Mouse (Mus musculus) kidney, embryonic 15.5 days (tissue): ENCODE measurements at regions not wholly inside any gene's neighbourhood (a gene's known extent, or its start where the extent isn't known, plus 50 kb on each side); places are given as distances from the start of the nearest gene placed in this dataset.

Experiments used
- ATAC-seq: fragments of 200-750 bp; cut with Nextera tagmentation; replicated peaks from 2 replicates; pipeline ENCODE4 v1.8.0; 2017; ENCODE audit warnings: moderate TSS enrichment; ENCODE audit not compliant: low FRiP score
- H3K27ac ChIP-seq: fragments of 300-500 bp; sonication (generic); 2 replicates; pipeline ENCODE4 v1.5.1; 2015; ENCODE audit warnings: mild to moderate bottlenecking, inconsistent platforms
- H3K27me3 ChIP-seq: fragments of 300-500 bp; sonication (generic); 2 replicates; pipeline ENCODE4 v1.6.1; 2015; ENCODE audit warnings: inconsistent platforms
- H3K36me3 ChIP-seq: fragments of 300-500 bp; sonication (generic); 2 replicates; pipeline ENCODE4 v1.6.1; 2015; ENCODE audit warnings: inconsistent platforms
- H3K4me1 ChIP-seq: fragments of 300-500 bp; sonication (generic); 2 replicates; pipeline ENCODE4 v1.6.1; 2015; ENCODE audit warnings: inconsistent platforms
- H3K4me2 ChIP-seq: fragments of 300-500 bp; sonication (generic); 2 replicates; pipeline ENCODE4 v1.6.1; 2015; ENCODE audit warnings: moderate library complexity, mild to moderate bottlenecking, inconsistent platforms
- H3K4me3 ChIP-seq: fragments of 300-500 bp; sonication (generic); replicated peaks from 2 replicates; pipeline ENCODE4 v1.5.1; 2015; ENCODE audit warnings: mild to moderate bottlenecking, inconsistent platforms
- H3K9ac ChIP-seq: fragments of 300-500 bp; sonication (generic); 2 replicates; pipeline ENCODE4 v1.6.1; 2015; ENCODE audit warnings: mild to moderate bottlenecking, inconsistent platforms
- H3K9me3 ChIP-seq: fragments of 300-500 bp; sonication (generic); replicated peaks from 2 replicates; pipeline ENCODE4 v1.6.1; 2016; ENCODE audit warnings: inconsistent platforms
- WGBS: fragments of 180-500 bp; shearing (Covaris S2); methylation state at CpG from one replicate; pipeline ENCODE4 v1.1.7; 2015; ENCODE audit warnings: mixed read lengths; 5-methylcytosine and 5-hydroxymethylcytosine counted together

- Histone ChIP-seq H3K4me2 (no peak overlapping the region), H3K9ac (no peak overlapping the region), H3K27ac (no peak overlapping the region), H3K27me3 (0 out of 2 replicates have a peak, but pooled peaks cover 4% of the 10 kb centered on the region), H3K9me3 (no peaks in the 10 kb centered on the region), H3K4me3 (no peak overlapping the region), H3K36me3 (no peaks in the 10 kb centered on the region), H3K4me1 (peaks cover 2% of the 10 kb centered on the region; the same call in 1 of the 2 replicates)
- ATAC-seq, result no peak
- WGBS, result 97% methylated on average over 1 of the region's 1 CpGs
Measured at GRCm38 (mm10) chr9:60931290-60931689, 136.9 kb downstream of the Uaca start.

- 81% methylated on average over 9 of the region's 9 CpGs for WGBS
- ATAC-seq, result no peak
- H3K36me3 ChIP-seq, result no peaks in the 10 kb centered on the region
- H3K9me3 ChIP-seq, result no peaks in the 10 kb centered on the region; the same call in 1 of the 2 replicates
- H3K9ac ChIP-seq, result no peak overlapping the region
- no peak overlapping the region for H3K4me2 ChIP-seq
- peaks cover 14% of the 10 kb centered on the region for H3K4me1 ChIP-seq
- H3K27ac ChIP-seq, result no peak overlapping the region
- peaks cover 23% of the 10 kb centered on the region for H3K27me3 ChIP-seq
- H3K4me3 ChIP-seq, result no peak overlapping the region
Measured at GRCm38 (mm10) chr9:60936937-60937336, 142.6 kb downstream of the Uaca start.

- H3K9ac ChIP-seq, result no peak overlapping the region
- H3K4me1 ChIP-seq, result peaks cover 14% of the 10 kb centered on the region
- no peaks in the 10 kb centered on the region; the same call in 1 of the 2 replicates for H3K9me3 ChIP-seq
- peaks cover 48% of the 10 kb centered on the region for H3K27me3 ChIP-seq
- ATAC-seq, result peak; percentile 92
- H3K27ac ChIP-seq, result peak overlapping the region; percentile 13; the same call in 1 of the 2 replicates
- no peak overlapping the region for H3K4me3 ChIP-seq
- WGBS, result 21% methylated on average over 18 of the region's 18 CpGs
- peak overlapping the region; percentile 41 for H3K4me2 ChIP-seq
- H3K36me3 ChIP-seq, result no peaks in the 10 kb centered on the region
Measured at GRCm38 (mm10) chr9:60939858-60940804, 145.8 kb downstream of the Uaca start.

- H3K36me3 ChIP-seq, result no peaks in the 10 kb centered on the region
- peaks cover 32% of the 10 kb centered on the region for H3K4me1 ChIP-seq
- peaks cover 75% of the 10 kb centered on the region for H3K27me3 ChIP-seq
- H3K9me3 ChIP-seq, result no peaks in the 10 kb centered on the region
- H3K27ac ChIP-seq, result no peak overlapping the region
- no peak overlapping the region for H3K4me3 ChIP-seq
- ATAC-seq, result no peak
- 37% methylated on average over 15 of the region's 15 CpGs for WGBS
- H3K4me2 ChIP-seq, result no peak overlapping the region
- no peak overlapping the region for H3K9ac ChIP-seq
Measured at GRCm38 (mm10) chr9:60947363-60947762, 153.0 kb downstream of the Uaca start.

GRCm38 (mm10) chr9:60948531-60949070 is 154.3 kb downstream of the Uaca start:
- H3K4me3 ChIP-seq, result no peak overlapping the region
- H3K27ac ChIP-seq, result no peak overlapping the region
- no peaks in the 10 kb centered on the region for H3K36me3 ChIP-seq
- peaks cover 32% of the 10 kb centered on the region for H3K4me1 ChIP-seq
- WGBS, result 32% methylated on average over 10 of the region's 10 CpGs
- no peak overlapping the region for H3K4me2 ChIP-seq
- H3K9me3 ChIP-seq, result no peaks in the 10 kb centered on the region
- H3K27me3 ChIP-seq, result peaks cover 69% of the 10 kb centered on the region
- H3K9ac ChIP-seq, result no peak overlapping the region
- ATAC-seq, result no peak

GRCm38 (mm10) chr9:60950161-60950560 is 155.8 kb downstream of the Uaca start:
- Histone ChIP-seq H3K4me3 (no peak overlapping the region), H3K27me3 (peaks cover 53% of the 10 kb centered on the region), H3K27ac (no peak overlapping the region), H3K36me3 (no peaks in the 10 kb centered on the region), H3K9me3 (no peaks in the 10 kb centered on the region), H3K4me1 (peaks cover 32% of the 10 kb centered on the region), H3K4me2 (no peak overlapping the region), H3K9ac (no peak overlapping the region)
- WGBS, result 84% methylated on average over 5 of the region's 5 CpGs
- no peak for ATAC-seq

- peak overlapping the region; percentile 54 for H3K27ac ChIP-seq
- H3K4me3 ChIP-seq, result no peak overlapping the region
- H3K9me3 ChIP-seq, result no peaks in the 10 kb centered on the region
- no peaks in the 10 kb centered on the region for H3K36me3 ChIP-seq
- 19% methylated on average over 10 of the region's 10 CpGs for WGBS
- 0 out of 2 replicates have a peak overlapping the region, but pooled peaks have one; percentile 2 for H3K4me2 ChIP-seq
- H3K9ac ChIP-seq, result no peak overlapping the region
- H3K27me3 ChIP-seq, result peaks cover 44% of the 10 kb centered on the region
- peak; percentile 49; the same call in 1 of the 2 replicates for ATAC-seq
- H3K4me1 ChIP-seq, result peaks cover 32% of the 10 kb centered on the region
Measured at GRCm38 (mm10) chr9:60951071-60951561, 156.8 kb downstream of the Uaca start.

- H3K9me3 ChIP-seq, result no peaks in the 10 kb centered on the region
- H3K4me1 ChIP-seq, result no peaks in the 10 kb centered on the region
- H3K27me3 ChIP-seq, result 0 out of 2 replicates have a peak, but pooled peaks cover 5% of the 10 kb centered on the region
- H3K4me3 ChIP-seq, result no peak overlapping the region
- no peak overlapping the region for H3K27ac ChIP-seq
- no peak overlapping the region for H3K9ac ChIP-seq
- WGBS, result 63% methylated on average over 5 of the region's 5 CpGs
- ATAC-seq, result no peak
- no peak overlapping the region for H3K4me2 ChIP-seq
- no peaks in the 10 kb centered on the region for H3K36me3 ChIP-seq
Measured at GRCm38 (mm10) chr9:60957438-60957837, 163.1 kb downstream of the Uaca start.

GRCm38 (mm10) chr9:60959537-60959936 is 165.2 kb downstream of the Uaca start:
- Histone ChIP-seq H3K4me2 (no peak overlapping the region), H3K4me3 (no peak overlapping the region), H3K4me1 (no peaks in the 10 kb centered on the region), H3K36me3 (no peaks in the 10 kb centered on the region), H3K9ac (no peak overlapping the region), H3K9me3 (no peaks in the 10 kb centered on the region), H3K27ac (no peak overlapping the region), H3K27me3 (no peaks in the 10 kb centered on the region)
- no peak for ATAC-seq
- 79% methylated on average over 6 of the region's 6 CpGs for WGBS

GRCm38 (mm10) chr9:60962086-60962485 is 167.7 kb downstream of the Uaca start:
- no peak overlapping the region for H3K4me3 ChIP-seq
- H3K9me3 ChIP-seq, result no peaks in the 10 kb centered on the region
- no peak overlapping the region for H3K27ac ChIP-seq
- H3K9ac ChIP-seq, result no peak overlapping the region
- no peaks in the 10 kb centered on the region for H3K4me1 ChIP-seq
- WGBS, result 68% methylated on average over 4 of the region's 4 CpGs
- ATAC-seq, result no peak
- no peaks in the 10 kb centered on the region for H3K36me3 ChIP-seq
- H3K4me2 ChIP-seq, result no peak overlapping the region
- no peaks in the 10 kb centered on the region for H3K27me3 ChIP-seq

- WGBS, result 80% methylated on average over 1 of the region's 1 CpGs
- H3K27me3 ChIP-seq, result no peaks in the 10 kb centered on the region
- no peaks in the 10 kb centered on the region for H3K36me3 ChIP-seq
- H3K9me3 ChIP-seq, result no peaks in the 10 kb centered on the region
- no peak overlapping the region for H3K4me3 ChIP-seq
- peaks cover 9% of the 10 kb centered on the region for H3K4me1 ChIP-seq
- ATAC-seq, result no peak
- no peak overlapping the region for H3K27ac ChIP-seq
- H3K9ac ChIP-seq, result no peak overlapping the region
- H3K4me2 ChIP-seq, result no peak overlapping the region
Measured at GRCm38 (mm10) chr9:60965641-60966040, 171.3 kb downstream of the Uaca start.
